In genomic region chr10:124370994-124371393, GRCm38 (mm10) we compare ENCODE assay signal across 23 mouse cellular contexts.
"Had no signal": no experiment of that assay in that cellular context is flagged by ENCODE, and none has a peak within 500 bp of the region (broad histone marks: within the 10 kb centered on the region; RNA-seq: fewer than 3 reads in every experiment).

No protein-coding gene starts in this region.

- H3K4me1 ChIP-seq: kidney, embryonic 15.5 days; limb, embryonic 12.5 days; limb, embryonic 15.5 days; megakaryocyte, embryonic 14.5 days; midbrain, embryonic 10.5 days; midbrain, embryonic 13.5 days; neural tube, embryonic 13.5 days had no signal

- H3K9ac ChIP-seq: kidney, embryonic 15.5 days; limb, embryonic 12.5 days; limb, embryonic 15.5 days; liver, embryonic 14.5 days; liver, postnatal 0 days; lung, embryonic 14.5 days; midbrain, embryonic 13.5 days; neural tube, embryonic 13.5 days had no signal

- ATAC-seq: liver, postnatal 0 days; lung, postnatal 0 days; midbrain, embryonic 13.5 days; midbrain, embryonic 16.5 days had no signal

- H3K4me3 ChIP-seq: kidney, embryonic 15.5 days; limb, embryonic 12.5 days; limb, embryonic 15.5 days; megakaryocyte, embryonic 14.5 days; midbrain, embryonic 10.5 days; midbrain, embryonic 13.5 days; myocyte; neural tube, embryonic 13.5 days had no signal

- H3K36me3 ChIP-seq: kidney, embryonic 15.5 days; limb, embryonic 12.5 days; limb, embryonic 15.5 days; midbrain, embryonic 10.5 days; midbrain, embryonic 13.5 days; neural tube, embryonic 13.5 days had no signal

- H3K27ac ChIP-seq: kidney, embryonic 15.5 days; limb, embryonic 12.5 days; limb, embryonic 15.5 days; liver, embryonic 14.5 days; macrophage; midbrain, embryonic 10.5 days; midbrain, embryonic 13.5 days; neural tube, embryonic 13.5 days; stomach, postnatal 0 days had no signal

- H3K27me3 ChIP-seq: kidney, embryonic 15.5 days; limb, embryonic 12.5 days; limb, embryonic 15.5 days; megakaryocyte, embryonic 14.5 days; midbrain, embryonic 13.5 days; neural tube, embryonic 13.5 days had no signal

- DNase-seq: kidney, adult 11 months; kidney, adult 8-10 months; kidney, postnatal 10 days; kidney, postnatal 36 days; liver, postnatal 0 days; lung, embryonic 14.5 days; retina, postnatal 1 day; right cerebral cortex, postnatal 4 days; thymus, postnatal 25 days had no signal

- H3K9me3 ChIP-seq: kidney, embryonic 15.5 days; limb, embryonic 12.5 days; limb, embryonic 15.5 days; megakaryocyte, embryonic 14.5 days; midbrain, embryonic 10.5 days; midbrain, embryonic 13.5 days; neural tube, embryonic 13.5 days had no signal

- H3K4me2 ChIP-seq: kidney, embryonic 15.5 days; limb, embryonic 12.5 days; limb, embryonic 15.5 days; liver, embryonic 11.5 days; lung, embryonic 14.5 days; midbrain, embryonic 13.5 days; neural tube, embryonic 13.5 days had no signal
